Mouse (Mus musculus) right cerebral cortex, postnatal 36 days (tissue): Measurements from ENCODE around the gene Zbtb8a.
"Not testable (repeated sequence)": the region's sequence is repeated elsewhere in the genome, so short reads cannot be mapped to it uniquely, and the experiment has no call there.

Source experiments
- DNase-seq, 2 experiments: peaks; one replicate each; pipeline ENCODE4 v3.0.0; 2022; ENCODE audit warnings: low spot score in 2 of 2, mixed read lengths in 1 of 2

Gene Zbtb8a

GRCm38 (mm10) chr4:129376961-129377545 is 863 bp downstream of the Zbtb8a start:
- DNase-seq = no peak

GRCm38 (mm10) chr4:129375821-129376220 is 2.1 kb downstream of the Zbtb8a start:
- DNase-seq = no peak

GRCm38 (mm10) chr4:129375000-129375399 is 2.9 kb downstream of the Zbtb8a start:
- DNase-seq = no peak

- no peak for DNase-seq
Observed at GRCm38 (mm10) chr4:129374219-129374755, 3.6 kb downstream of the Zbtb8a start.

- DNase-seq = no peak
Observed at GRCm38 (mm10) chr4:129373202-129373976, 4.5 kb downstream of the Zbtb8a start.

GRCm38 (mm10) chr4:129371391-129371790 is 6.5 kb downstream of the Zbtb8a start:
- DNase-seq = no peak

- DNase-seq = no peak
Observed at GRCm38 (mm10) chr4:129365224-129365623, 12.7 kb downstream of the Zbtb8a start.

GRCm38 (mm10) chr4:129364379-129364778 is 13.5 kb downstream of the Zbtb8a start:
- no peak for DNase-seq

GRCm38 (mm10) chr4:129363463-129363862 is 14.5 kb downstream of the Zbtb8a start:
- no peak for DNase-seq

- no peak for DNase-seq
Observed at GRCm38 (mm10) chr4:129362771-129363170, 15.1 kb downstream of the Zbtb8a start.

GRCm38 (mm10) chr4:129362238-129362637 is 15.7 kb downstream of the Zbtb8a start:
- DNase-seq = not testable (repeated sequence)

GRCm38 (mm10) chr4:129357613-129358163 is 20.2 kb downstream of the Zbtb8a start:
- DNase-seq = no peak

GRCm38 (mm10) chr4:129354236-129354635 is 23.7 kb downstream of the Zbtb8a start:
- DNase-seq = peak in 1 of 2 experiments; percentile 9

GRCm38 (mm10) chr4:129353176-129353575 is 24.7 kb downstream of the Zbtb8a start:
- no peak for DNase-seq

GRCm38 (mm10) chr4:129351111-129351510 is 26.8 kb downstream of the Zbtb8a start:
- DNase-seq = peak; percentile 44 to 68

- peak; percentile 25 to 32 for DNase-seq
Observed at GRCm38 (mm10) chr4:129350644-129351043, 27.3 kb downstream of the Zbtb8a start.

GRCm38 (mm10) chr4:129346481-129347154 is 31.3 kb downstream of the Zbtb8a start:
- DNase-seq = peak; percentile 32 to 42

GRCm38 (mm10) chr4:129342705-129343104 is 35.2 kb downstream of the Zbtb8a start:
- no peak for DNase-seq

- no peak for DNase-seq
Observed at GRCm38 (mm10) chr4:129341888-129342287, 36.0 kb downstream of the Zbtb8a start.

GRCm38 (mm10) chr4:129339743-129340142 is 38.2 kb downstream of the Zbtb8a start:
- DNase-seq = no peak

- DNase-seq = no peak
Observed at GRCm38 (mm10) chr4:129336291-129336690, 41.6 kb downstream of the Zbtb8a start.
